Mouse (Mus musculus) left cerebral cortex, postnatal 25 days (tissue): Measurements from ENCODE around the gene D230025D16Rik. TPM values are rescaled to one million over a fixed set of nuclear protein-coding genes. Genes with fewer than 3 reads are reported as not detected.

ENCODE experiments used
- DNase-seq, 2 experiments: peaks; one replicate each; pipeline ENCODE4 v3.0.0; 2022; ENCODE audit warnings: low spot score in 2 of 2, mixed read lengths in 1 of 2
- intact Hi-C: fragments of 180-260 bp; cut with DNase I; formaldehyde crosslinking; loops from one replicate; pipeline ENCODE4 v1.15.1; 2025
- total RNA-seq, 2 experiments: library from RNA; stranded (reverse); gene quantifications; 2 replicates each; pipeline ENCODE4 v1.2.3; 2021

The D230025D16Rik gene
- total RNA-seq, 2 experiments from 2014 or later, result 37.6 to 38.1 TPM

DNA sequence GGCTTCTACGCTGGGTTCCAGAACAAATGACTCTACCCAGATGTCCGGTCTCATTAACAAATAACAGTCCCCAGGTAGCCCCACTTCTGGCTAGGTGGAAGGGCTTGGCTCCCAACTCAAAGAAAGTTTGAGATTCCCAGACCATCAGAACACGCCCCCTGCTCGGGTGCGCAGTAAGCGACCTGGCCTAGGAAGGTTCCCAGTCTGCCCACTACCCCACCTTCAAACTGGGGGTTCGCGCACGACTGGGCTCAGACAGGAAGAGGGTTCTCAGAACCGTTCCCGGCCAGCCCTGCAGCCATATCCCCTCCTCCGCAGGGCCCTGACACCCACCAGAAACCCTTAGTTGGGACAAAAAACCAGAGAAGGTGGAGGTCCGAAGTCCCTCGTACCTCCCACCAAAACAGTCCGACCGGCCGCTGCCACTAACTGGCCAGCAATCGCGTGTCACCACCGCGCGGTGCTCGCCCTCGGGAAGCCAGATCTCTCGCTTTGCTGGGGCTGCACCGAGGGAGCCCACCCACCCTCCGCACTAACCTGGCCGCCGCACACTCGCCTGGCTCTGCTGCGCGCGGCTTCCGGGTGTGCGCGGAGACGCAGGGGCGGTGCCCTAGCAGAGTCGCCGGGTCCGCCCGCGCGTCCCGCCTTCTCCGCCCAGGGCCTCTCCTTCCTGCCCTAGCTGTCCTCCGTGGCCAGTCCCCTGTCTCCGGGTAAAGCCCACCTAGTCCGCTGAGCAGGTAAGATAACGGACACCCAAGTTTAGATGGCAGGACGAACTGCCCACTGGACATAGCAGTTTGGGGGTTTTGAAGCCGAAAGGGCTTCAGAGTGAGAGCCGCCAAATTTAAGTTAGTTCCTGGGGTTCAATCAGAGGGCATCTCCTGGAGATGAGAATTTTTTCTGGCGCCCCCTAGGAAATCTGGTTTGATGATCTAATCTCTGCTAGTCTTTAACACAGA is 39.4 kb downstream of the D230025D16Rik start, which contains the start of the genes Tradd and Fbxl8:
Tradd (minus strand) TSS at position 586 of the 959 bp plus-strand sequence.
Fbxl8 (plus strand) TSS at position 625 of the 959 bp plus-strand sequence.
- intact Hi-C loops, result no loop called here

DNA sequence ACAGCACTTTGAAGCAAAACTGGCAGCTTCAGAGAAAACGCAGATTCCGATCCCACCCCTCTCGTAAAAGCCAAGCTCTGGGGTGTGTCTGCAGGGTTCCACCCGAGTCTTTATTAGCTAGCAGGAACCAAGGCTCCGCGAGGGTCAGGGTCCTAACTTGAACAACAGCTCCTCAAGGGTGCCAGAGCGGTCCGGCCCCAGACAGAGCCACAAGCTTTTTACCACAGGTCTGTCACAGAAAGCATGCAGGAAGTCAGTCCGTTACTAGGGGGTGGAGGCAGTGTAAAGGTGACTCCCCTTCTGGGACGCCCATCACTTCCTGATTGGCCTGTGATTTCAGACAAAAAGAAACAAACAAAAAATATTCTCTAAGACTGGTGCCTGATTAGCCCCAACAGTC is 40.2 kb downstream of the D230025D16Rik start:
- intact Hi-C loops, result no loop called here
- no peak for DNase-seq

More for the DNA sequence above, 39.4 kb downstream of the D230025D16Rik start, which contains the start of the genes Tradd and Fbxl8:
- no peak for DNase-seq

DNA sequence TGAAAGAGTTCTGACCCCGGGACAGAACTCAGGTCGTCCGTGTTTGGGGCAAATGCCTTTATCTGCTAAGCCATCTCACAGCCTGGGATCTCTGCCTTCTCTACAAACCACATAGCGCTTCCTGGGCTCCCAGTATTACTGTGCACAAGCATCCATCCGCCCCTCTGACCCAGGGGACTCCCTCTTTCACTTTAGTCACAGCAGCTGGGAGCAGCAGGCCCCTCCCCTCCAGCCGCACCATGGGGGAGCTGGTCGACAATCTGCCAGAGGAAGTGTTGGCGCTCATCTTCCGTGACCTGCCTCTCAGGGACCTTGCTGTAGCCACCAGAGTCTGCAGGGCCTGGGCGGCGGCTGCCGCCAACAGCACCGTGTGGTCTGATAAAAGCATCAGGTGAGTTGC is 41.8 kb downstream of the D230025D16Rik start:
- intact Hi-C loops, result no loop called here
- DNase-seq, result no peak

GRCm38 (mm10) chr8:105268342-105269074 is 43.6 kb downstream of the D230025D16Rik start:
- intact Hi-C loops, result loop anchor here (1.0 kb wide), 1 partner anchor 21 kb away; the partner anchor contains the start of gene 4931428F04Rik
- DNase-seq, result peak; percentile 86 to 93

DNA sequence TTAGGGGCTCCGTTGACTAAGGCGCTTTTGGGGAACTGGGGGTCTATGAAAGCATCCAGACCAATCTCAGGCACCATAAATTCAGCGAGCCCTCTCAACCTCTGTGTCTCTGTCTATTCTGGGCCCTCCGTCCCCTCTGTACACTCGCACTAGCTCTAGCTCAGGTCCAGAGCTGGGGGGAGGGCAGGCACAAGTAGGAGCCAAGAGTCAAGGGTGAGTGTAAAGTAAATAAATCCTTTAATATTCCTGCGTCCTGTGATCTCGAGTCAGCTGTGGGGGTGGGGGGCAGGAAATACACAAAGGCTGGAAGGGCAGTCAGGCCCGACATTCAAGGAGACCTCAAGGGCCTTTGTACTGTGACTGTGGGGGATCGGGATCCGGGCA is 44.1 kb downstream of the D230025D16Rik start:
- intact Hi-C loops, result no loop called here
- DNase-seq, result no peak

DNA sequence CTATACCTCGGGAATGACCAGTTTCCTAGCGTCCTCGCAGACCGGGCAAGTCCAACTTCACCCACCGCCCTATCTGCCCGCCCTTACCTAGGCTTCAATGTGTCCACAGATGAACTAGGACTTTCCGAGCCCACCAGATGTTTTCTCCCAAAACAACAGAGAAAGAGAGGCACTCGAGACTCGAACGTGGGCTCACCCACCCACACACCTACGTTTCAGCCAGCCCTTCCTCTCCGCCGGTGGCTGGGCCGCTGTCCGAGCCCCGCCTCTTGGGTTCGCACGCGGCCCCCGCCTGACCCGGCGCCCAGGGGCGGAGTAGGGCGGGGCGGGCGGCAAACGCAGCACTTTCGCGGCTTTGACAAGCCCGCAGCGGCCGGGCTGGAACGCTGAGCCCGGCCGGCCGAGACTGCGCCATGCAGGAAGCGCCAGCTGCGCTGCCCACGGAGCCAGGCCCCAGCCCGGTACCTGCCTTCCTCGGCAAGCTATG is 44.6 kb downstream of the D230025D16Rik start, which contains the start of gene Hsf4:
Hsf4 (plus strand) TSS at position 341 of the 487 bp plus-strand sequence.
- intact Hi-C loops, result no loop called here
- DNase-seq, result peak; percentile 47 to 55

DNA sequence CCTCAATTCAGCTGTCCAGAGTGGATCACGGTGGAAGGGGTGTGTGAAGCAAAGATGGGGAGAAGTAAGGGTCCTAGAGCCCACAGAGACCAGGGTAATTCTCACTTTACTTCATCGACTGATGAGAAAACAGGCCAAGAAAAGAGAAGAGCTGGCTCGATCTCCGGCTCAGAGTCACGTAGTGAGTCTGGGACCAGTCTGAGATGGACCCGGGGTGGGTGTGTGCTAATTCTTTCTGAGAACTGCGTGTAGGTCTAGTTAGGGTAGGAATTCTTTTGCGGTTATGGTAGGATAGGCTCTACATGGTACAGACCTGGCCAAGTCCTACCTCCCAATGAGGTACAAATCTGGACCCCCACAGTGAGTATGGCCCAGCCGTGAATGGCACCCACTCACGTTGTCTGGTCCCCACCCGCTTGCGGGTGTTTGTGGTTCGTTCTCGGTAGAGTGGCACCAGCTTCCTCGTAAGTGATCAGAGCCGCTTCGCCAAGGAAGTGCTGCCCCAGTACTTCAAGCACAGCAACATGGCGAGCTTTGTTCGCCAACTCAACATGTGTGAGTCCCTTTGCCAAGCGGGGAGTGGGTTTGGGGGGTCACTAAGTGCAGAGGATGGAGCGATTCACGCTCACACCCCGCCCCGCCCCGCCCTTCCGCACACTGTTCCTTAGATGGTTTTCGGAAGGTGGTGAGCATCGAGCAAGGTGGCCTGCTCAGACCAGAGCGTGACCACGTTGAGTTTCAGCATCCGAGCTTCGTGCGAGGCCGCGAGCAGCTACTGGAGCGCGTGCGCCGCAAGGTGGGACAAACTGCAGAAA is 45.4 kb downstream of the D230025D16Rik start:
- no peak for DNase-seq
- intact Hi-C loops, result no loop called here

- intact Hi-C loops, result no loop called here
- no peak for DNase-seq
Measured at GRCm38 (mm10) chr8:105270916-105271186, 45.9 kb downstream of the D230025D16Rik start.

- no peak for DNase-seq
- intact Hi-C loops, result no loop called here
Measured at GRCm38 (mm10) chr8:105275387-105275786, 50.4 kb downstream of the D230025D16Rik start.

GRCm38 (mm10) chr8:105275840-105276239 is 50.9 kb downstream of the D230025D16Rik start, which contains the start of gene Nol3:
Nol3 (plus strand) TSS chr8:105276140.
- intact Hi-C loops, result no loop called here
- DNase-seq, result no peak

GRCm38 (mm10) chr8:105276292-105277120 is 51.6 kb downstream of the D230025D16Rik start:
- intact Hi-C loops, result no loop called here
- DNase-seq, result peak in 1 of 2 experiments; percentile 48

DNA sequence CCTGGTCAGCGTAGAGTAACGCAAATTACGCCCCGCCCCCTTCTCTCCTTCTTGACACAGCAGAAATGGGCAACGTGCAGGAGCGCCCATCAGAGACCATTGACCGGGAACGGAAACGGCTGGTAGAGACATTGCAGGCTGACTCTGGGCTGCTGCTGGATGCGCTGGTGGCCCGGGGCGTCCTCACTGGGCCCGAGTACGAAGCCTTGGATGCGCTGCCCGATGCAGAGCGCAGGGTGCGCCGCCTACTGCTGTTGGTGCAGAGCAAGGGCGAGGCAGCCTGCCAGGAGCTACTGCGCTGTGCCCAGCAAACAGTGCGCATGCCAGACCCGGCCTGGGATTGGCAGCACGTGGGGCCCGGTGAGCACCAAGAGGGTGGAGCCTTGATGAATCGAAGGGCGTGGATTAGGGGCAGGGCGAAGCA is 54.0 kb downstream of the D230025D16Rik start:
- intact Hi-C loops, result no loop called here
- peak; percentile 84 to 90 for DNase-seq

DNA sequence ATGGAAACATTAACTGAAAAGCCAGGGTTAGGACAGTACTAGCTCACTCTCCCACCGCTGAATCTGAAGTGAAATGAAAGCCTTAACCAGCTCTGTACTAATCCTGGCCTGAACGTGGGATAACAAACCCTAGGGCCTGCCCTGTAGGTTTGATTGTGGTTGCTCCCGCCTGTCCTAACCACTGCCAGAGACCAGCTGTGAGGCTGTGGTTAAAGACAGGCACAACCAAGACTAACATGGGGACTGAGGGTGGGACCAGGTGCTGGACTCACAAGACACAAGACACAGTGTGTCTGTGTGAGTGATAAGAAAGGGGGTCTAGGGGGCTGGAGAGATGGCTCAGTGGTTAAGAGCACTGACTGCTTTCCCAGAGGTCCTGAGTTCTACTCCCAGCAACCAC is 55.6 kb downstream of the D230025D16Rik start:
- intact Hi-C loops, result no loop called here
- DNase-seq, result no peak

DNA sequence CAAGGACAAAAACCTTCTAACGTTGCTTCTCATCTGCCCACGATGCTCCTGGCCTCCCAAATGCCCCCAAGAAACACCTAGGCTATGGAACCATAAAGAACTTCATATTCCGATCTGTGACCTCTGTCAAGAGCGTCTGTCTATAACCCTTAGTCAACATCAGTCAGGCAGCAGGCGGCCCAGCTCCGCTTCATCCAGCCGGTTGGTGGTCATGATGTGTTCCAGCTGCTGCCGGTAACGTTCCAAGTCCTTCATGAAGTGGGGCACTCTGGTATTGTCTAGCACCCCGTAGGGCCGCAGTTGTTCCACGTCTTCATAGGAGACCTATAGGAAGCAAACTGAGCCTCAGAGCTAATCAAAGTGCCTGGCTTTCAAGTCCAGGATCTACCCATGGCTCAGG is 56.9 kb downstream of the D230025D16Rik start:
- no peak for DNase-seq
- intact Hi-C loops, result no loop called here

DNA sequence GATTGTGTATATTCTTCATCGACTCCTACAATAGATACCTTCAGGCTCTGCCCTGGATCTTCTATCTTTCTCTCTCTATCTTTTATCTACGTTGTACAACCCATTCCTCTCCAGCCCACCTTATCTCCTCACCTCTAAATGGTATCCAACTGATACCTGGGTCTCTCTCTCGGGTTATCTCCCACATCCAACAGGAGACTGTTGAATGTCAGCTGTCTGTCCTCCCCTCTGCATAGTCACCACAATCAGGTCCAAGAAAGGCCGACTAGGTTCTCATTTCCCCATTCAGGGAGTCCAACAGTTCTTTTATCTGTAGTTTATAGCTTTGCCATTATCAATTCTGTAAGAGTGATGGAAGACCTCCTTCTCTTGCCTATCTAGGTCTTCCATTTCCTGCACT is 57.3 kb downstream of the D230025D16Rik start:
- intact Hi-C loops, result no loop called here

GRCm38 (mm10) chr8:105283074-105283473 is 58.1 kb downstream of the D230025D16Rik start:
- DNase-seq, result no peak
- intact Hi-C loops, result no loop called here

More for the DNA sequence above, 57.3 kb downstream of the D230025D16Rik start:
- DNase-seq, result no peak

DNA sequence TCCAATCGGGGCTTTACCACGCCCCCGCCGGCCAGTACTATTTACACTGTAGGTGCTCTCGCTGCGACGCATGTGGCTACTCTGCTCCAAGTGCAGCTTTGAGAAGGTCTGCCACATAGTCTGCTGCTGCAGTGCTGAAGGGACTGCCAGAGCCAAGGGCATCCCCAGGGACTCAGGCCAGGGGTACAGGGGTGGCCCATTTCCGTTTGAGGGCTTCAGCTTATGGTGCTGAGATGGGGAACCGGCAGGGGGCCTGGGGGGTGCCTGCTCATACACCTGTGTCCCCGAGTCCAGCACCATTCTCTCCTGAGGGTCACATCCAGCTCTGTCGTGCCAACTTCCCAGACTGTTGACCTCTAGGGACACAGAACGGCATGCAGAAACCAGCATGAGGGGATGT is 60.6 kb downstream of the D230025D16Rik start:
- intact Hi-C loops, result no loop called here
- no peak for DNase-seq

- DNase-seq, result no peak
- intact Hi-C loops, result no loop called here
Measured at GRCm38 (mm10) chr8:105286907-105287306, 62.0 kb downstream of the D230025D16Rik start.
